ENCODE assay signal across 12 mouse cellular contexts in the genomic region with DNA sequence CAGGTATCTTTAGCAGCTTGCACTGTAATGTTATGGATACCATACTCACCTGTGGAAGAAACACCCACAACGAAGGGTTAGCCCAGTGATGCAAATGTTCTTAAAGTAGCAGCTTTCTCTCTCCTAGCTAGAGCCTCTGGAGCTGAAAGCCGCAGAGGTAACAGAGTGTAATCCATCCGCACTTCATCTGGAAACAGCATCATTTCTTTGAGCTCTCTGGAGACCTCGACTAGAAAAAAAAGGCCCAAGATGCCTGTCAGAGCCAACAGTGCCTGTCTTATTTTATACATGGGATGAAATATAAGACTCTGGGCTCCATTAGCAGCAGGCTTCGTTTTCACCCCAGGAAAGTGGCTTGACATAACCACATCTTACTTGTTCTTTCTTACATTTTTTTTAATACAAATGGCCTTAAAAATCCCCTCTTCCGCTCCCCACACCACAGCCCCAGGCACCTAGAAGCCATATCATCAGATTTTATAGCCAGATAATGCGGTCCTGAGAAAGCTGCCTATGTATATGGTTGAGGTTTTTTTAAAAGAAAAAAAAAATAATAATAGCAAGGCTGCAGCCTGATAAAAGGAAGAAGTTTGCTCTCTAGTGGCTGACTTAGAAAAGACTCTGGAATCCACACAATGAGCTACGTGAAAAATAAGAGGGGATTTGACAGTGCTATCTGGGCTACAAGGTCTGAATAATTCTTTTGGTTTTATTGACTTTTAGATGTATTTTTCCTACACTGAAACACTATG.
A peak's percentile ranks its signal among the peaks of the same experiment; 100 is the strongest.
DNase-seq lines count a peak whose midpoint lies in the region; ATAC-seq lines count a peak whose summit lies in the region.
"Had no signal": no experiment of that assay in that cellular context is flagged by ENCODE, and none has a peak within 500 bp of the region (broad histone marks: within the 10 kb centered on the region; RNA-seq: fewer than 3 reads in every experiment).

No protein-coding gene starts in this region.

- WGBS in hindbrain, embryonic 15.5 days: 53% methylated on average over 8 of the region's 8 CpGs
- 70% methylated on average over 8 of the region's 8 CpGs for WGBS in hindbrain, embryonic 10.5 days
- WGBS in midbrain, embryonic 15.5 days: 54% methylated on average over 8 of the region's 8 CpGs
- WGBS in midbrain, embryonic 13.5 days: 73% methylated on average over 8 of the region's 8 CpGs
- WGBS in embryonic facial prominence, embryonic 14.5 days: 44% methylated on average over 8 of the region's 8 CpGs

- no peak for DNase-seq in hindbrain, embryonic 10.5 days (ENCODE audit: low spot score)
- peak; percentile 57 for DNase-seq in embryonic facial prominence, embryonic 14.5 days (ENCODE audit: low spot score)
- no peak for DNase-seq in ovary, postnatal 36 days (ENCODE audit: low spot score)
- DNase-seq: cerebellum, adult 11 months; kidney, adult 8-10 months; thymus, adult 2 months had no signal

- H3K27me3 ChIP-seq in hindbrain, embryonic 15.5 days: no peaks in the 10 kb centered on the region
- no peaks in the 10 kb centered on the region for H3K27me3 ChIP-seq in hindbrain, embryonic 10.5 days (ENCODE audit: insufficient read depth, poor library complexity, severe bottlenecking)
- no peaks in the 10 kb centered on the region for H3K27me3 ChIP-seq in midbrain, embryonic 15.5 days (replicated peaks)
- H3K27me3 ChIP-seq in midbrain, embryonic 13.5 days: no peaks in the 10 kb centered on the region
- no peaks in the 10 kb centered on the region for H3K27me3 ChIP-seq in embryonic facial prominence, embryonic 14.5 days (replicated peaks; ENCODE audit: control insufficient read depth, insufficient read depth, low read length)

- H3K9ac ChIP-seq in hindbrain, embryonic 15.5 days: no peak overlapping the region
- H3K9ac ChIP-seq in midbrain, embryonic 15.5 days: no peak overlapping the region
- no peak overlapping the region for H3K9ac ChIP-seq in midbrain, embryonic 13.5 days (replicated peaks)
- H3K9ac ChIP-seq in embryonic facial prominence, embryonic 14.5 days (ENCODE audit: low read depth, low read length): peak overlapping the region; percentile 25; the same call in 1 of the 2 replicates

- ATAC-seq in hindbrain, embryonic 15.5 days (ENCODE audit: low FRiP score, low read depth): peak; percentile 34; the same call in 1 of the 2 replicates
- ATAC-seq in midbrain, embryonic 15.5 days (replicated peaks): peak; percentile 60
- ATAC-seq in midbrain, embryonic 13.5 days: no peak
- ATAC-seq in embryonic facial prominence, embryonic 14.5 days (ENCODE audit: low read depth): peak; percentile 60; the same call in 1 of the 2 replicates
- ATAC-seq in cerebellum, adult (ENCODE audit: insufficient number of reproducible peaks, low FRiP score, low TSS enrichment): no peak

- peaks cover 6% of the 10 kb centered on the region; the same call in 1 of the 2 replicates for H3K4me1 ChIP-seq in hindbrain, embryonic 15.5 days (replicated peaks)
- H3K4me1 ChIP-seq in hindbrain, embryonic 10.5 days (replicated peaks): no peaks in the 10 kb centered on the region
- H3K4me1 ChIP-seq in midbrain, embryonic 15.5 days: 0 out of 2 replicates have a peak, but pooled peaks cover 7% of the 10 kb centered on the region
- no peaks in the 10 kb centered on the region for H3K4me1 ChIP-seq in midbrain, embryonic 13.5 days (replicated peaks)
- H3K4me1 ChIP-seq in embryonic facial prominence, embryonic 14.5 days (ENCODE audit: control insufficient read depth, insufficient read depth, low read length): peaks cover 6% of the 10 kb centered on the region; the same call in 1 of the 2 replicates

- H3K27ac ChIP-seq in hindbrain, embryonic 15.5 days (replicated peaks): 0 out of 2 replicates have a peak overlapping the region, but pooled peaks have one; percentile 45
- H3K27ac ChIP-seq in hindbrain, embryonic 10.5 days: no peak overlapping the region
- H3K27ac ChIP-seq in midbrain, embryonic 15.5 days: peak overlapping the region; percentile 59; the same call in 1 of the 2 replicates
- H3K27ac ChIP-seq in midbrain, embryonic 13.5 days: no peak overlapping the region
- H3K27ac ChIP-seq in embryonic facial prominence, embryonic 14.5 days (replicated peaks; ENCODE audit: low read depth, low read length): no peak overlapping the region

- no peak overlapping the region for H3K4me3 ChIP-seq in hindbrain, embryonic 15.5 days
- no peak overlapping the region for H3K4me3 ChIP-seq in hindbrain, embryonic 10.5 days
- no peak overlapping the region for H3K4me3 ChIP-seq in midbrain, embryonic 15.5 days
- no peak overlapping the region for H3K4me3 ChIP-seq in midbrain, embryonic 13.5 days (replicated peaks)
- no peak overlapping the region for H3K4me3 ChIP-seq in embryonic facial prominence, embryonic 14.5 days (ENCODE audit: low read depth, low read length)
- H3K4me3 ChIP-seq: erythroblast, embryonic 14.5 days had no signal

- H3K4me2 ChIP-seq in hindbrain, embryonic 15.5 days: peak overlapping the region; percentile 35
- H3K4me2 ChIP-seq in midbrain, embryonic 15.5 days: no peak overlapping the region
- H3K4me2 ChIP-seq in midbrain, embryonic 13.5 days (replicated peaks): no peak overlapping the region
- no peak overlapping the region; the same call in 1 of the 2 replicates for H3K4me2 ChIP-seq in embryonic facial prominence, embryonic 14.5 days (ENCODE audit: low read depth, low read length)
- H3K4me2 ChIP-seq: heart, embryonic 11.5 days had no signal

- H3K36me3 ChIP-seq in hindbrain, embryonic 15.5 days: no peaks in the 10 kb centered on the region
- no peaks in the 10 kb centered on the region for H3K36me3 ChIP-seq in hindbrain, embryonic 10.5 days
- H3K36me3 ChIP-seq in midbrain, embryonic 15.5 days (replicated peaks): no peaks in the 10 kb centered on the region
- no peaks in the 10 kb centered on the region for H3K36me3 ChIP-seq in midbrain, embryonic 13.5 days
- H3K36me3 ChIP-seq in embryonic facial prominence, embryonic 14.5 days (ENCODE audit: control insufficient read depth, insufficient read depth, low read length): no peaks in the 10 kb centered on the region

- H3K9me3 ChIP-seq in hindbrain, embryonic 15.5 days: no peaks in the 10 kb centered on the region
- H3K9me3 ChIP-seq in hindbrain, embryonic 10.5 days: no peaks in the 10 kb centered on the region
- no peaks in the 10 kb centered on the region for H3K9me3 ChIP-seq in midbrain, embryonic 15.5 days
- H3K9me3 ChIP-seq in midbrain, embryonic 13.5 days: no peaks in the 10 kb centered on the region
- H3K9me3 ChIP-seq in embryonic facial prominence, embryonic 14.5 days (ENCODE audit: control insufficient read depth, low read length): no peaks in the 10 kb centered on the region

Comparison
In these comparisons a context has a peak if more than half of its experiments do, and no peak if none do; other contexts are left out.
1. ATAC-seq: peak in hindbrain, embryonic 15.5 days (single experiment), midbrain, embryonic 15.5 days (single experiment) and embryonic facial prominence, embryonic 14.5 days (single experiment); none in midbrain, embryonic 13.5 days (single experiment) and cerebellum, adult (single experiment).
2. H3K27ac ChIP-seq: peak in hindbrain, embryonic 15.5 days (single experiment) and midbrain, embryonic 15.5 days (single experiment); none in hindbrain, embryonic 10.5 days (single experiment), midbrain, embryonic 13.5 days (single experiment) and embryonic facial prominence, embryonic 14.5 days (single experiment).